Mouse (Mus musculus): ENCODE results near the gene Gm2916.
"Not testable (repeated sequence)": the region's sequence is repeated elsewhere in the genome, so short reads cannot be mapped to it uniquely, and the experiment has no call there.

Gm2916 gene

GRCm38 (mm10) chr14:3883872-3884271 lies at the start of gene Gm2916:
Gm2916 (plus strand) TSS chr14:3884172.
- not testable (repeated sequence) for DNase-seq (ENCODE audit: low spot score in 2 of 2)

- not testable (repeated sequence) for DNase-seq (ENCODE audit: low spot score in 2 of 2)
These were observed 38.0 kb upstream of the Gm2916 start, which contains the start of gene Gm3033 for GRCm38 (mm10) chr14:3845945-3846344. Gm3033 (plus strand) TSS chr14:3846245.

DNA sequence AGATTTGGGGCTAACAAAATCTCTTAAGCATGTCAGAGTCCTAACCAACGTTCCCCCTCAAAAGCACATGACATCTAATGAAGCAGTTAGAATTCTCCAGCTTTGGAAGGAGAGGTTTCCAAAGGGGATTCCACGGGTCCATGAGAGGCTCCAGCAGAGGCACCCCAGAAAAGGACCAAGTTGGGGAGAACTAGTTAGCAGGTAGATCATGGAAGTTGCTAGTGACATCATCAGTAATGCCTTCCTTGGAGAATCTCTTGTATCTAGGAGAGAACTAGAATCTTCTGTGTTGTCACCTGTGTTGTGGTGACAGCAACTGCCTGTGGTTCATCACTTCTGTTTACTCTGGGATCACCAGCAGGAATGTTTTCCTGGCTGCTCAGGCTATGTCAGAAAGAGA lies 47.5 kb downstream of the Gm2916 start, which contains the start of gene Gm3029:
Gene Gm3029 (plus strand): TSS at position 301 of the 400 bp plus-strand sequence.
- not testable (repeated sequence) for DNase-seq (ENCODE audit: low spot score in 2 of 2)

- not testable (repeated sequence) for DNase-seq (ENCODE audit: low spot score in 2 of 2)
These were observed 79.3 kb downstream of the Gm2916 start, which contains the start of gene Gm3095 for GRCm38 (mm10) chr14:3963247-3963646. Gm3095 (plus strand) TSS chr14:3963547.

Measured in urinary bladder, postnatal 4 days (tissue).